Mouse (Mus musculus) lung, postnatal 25 days (tissue): ENCODE measurements around the gene Akt3.

Source experiments
- DNase-seq: peaks from one replicate; pipeline ENCODE4 v3.0.0; 2022; ENCODE audit warnings: low spot score

The Akt3 gene

GRCm38 (mm10) chr1:177051366-177051963 lies 206.5 kb downstream of the Akt3 start:
- DNase-seq = no peak

GRCm38 (mm10) chr1:177048773-177049172 lies 209.2 kb downstream of the Akt3 start:
- no peak for DNase-seq

GRCm38 (mm10) chr1:177046963-177047362 lies 211.0 kb downstream of the Akt3 start:
- no peak for DNase-seq

- no peak for DNase-seq
Observed at GRCm38 (mm10) chr1:177045885-177046284, 212.1 kb downstream of the Akt3 start.

- DNase-seq = no peak
Observed at GRCm38 (mm10) chr1:177040058-177040457, 217.9 kb downstream of the Akt3 start.

GRCm38 (mm10) chr1:177039093-177039674 lies 218.8 kb downstream of the Akt3 start:
- DNase-seq = no peak

GRCm38 (mm10) chr1:177038383-177038782 lies 219.6 kb downstream of the Akt3 start:
- DNase-seq = no peak

GRCm38 (mm10) chr1:177035460-177035859 lies 222.5 kb downstream of the Akt3 start:
- no peak for DNase-seq

GRCm38 (mm10) chr1:177032233-177032632 lies 225.8 kb downstream of the Akt3 start:
- no peak for DNase-seq

GRCm38 (mm10) chr1:177031196-177031595 lies 226.8 kb downstream of the Akt3 start:
- no peak for DNase-seq

- no peak for DNase-seq
Observed at GRCm38 (mm10) chr1:177030669-177031068, 227.3 kb downstream of the Akt3 start.

- DNase-seq = no peak
Observed at GRCm38 (mm10) chr1:177029032-177029431, 229.0 kb downstream of the Akt3 start.

- no peak for DNase-seq
Observed at GRCm38 (mm10) chr1:177027706-177028105, 230.3 kb downstream of the Akt3 start.

GRCm38 (mm10) chr1:177022751-177023150 lies 235.3 kb downstream of the Akt3 start:
- no peak for DNase-seq

- no peak for DNase-seq
Observed at GRCm38 (mm10) chr1:177019668-177020067, 238.3 kb downstream of the Akt3 start.

GRCm38 (mm10) chr1:177018750-177019149 lies 239.3 kb downstream of the Akt3 start:
- no peak for DNase-seq

GRCm38 (mm10) chr1:177016729-177017128 lies 241.3 kb downstream of the Akt3 start:
- DNase-seq = no peak

- no peak for DNase-seq
Observed at GRCm38 (mm10) chr1:177015917-177016316, 242.1 kb downstream of the Akt3 start.

- no peak for DNase-seq
Observed at GRCm38 (mm10) chr1:177014921-177015439, 243.0 kb downstream of the Akt3 start.

- DNase-seq = no peak
Observed at GRCm38 (mm10) chr1:177014346-177014745, 243.7 kb downstream of the Akt3 start.

- DNase-seq = no peak
Observed at GRCm38 (mm10) chr1:177013776-177014175, 244.2 kb downstream of the Akt3 start.

GRCm38 (mm10) chr1:177013313-177013712 lies 244.7 kb downstream of the Akt3 start:
- DNase-seq = no peak

- DNase-seq = no peak
Observed at GRCm38 (mm10) chr1:177012774-177013173, 245.2 kb downstream of the Akt3 start.

- DNase-seq = no peak
Observed at GRCm38 (mm10) chr1:177011688-177012087, 246.3 kb downstream of the Akt3 start.
